Mouse (Mus musculus) liver, adult 2 months (tissue): ENCODE data around the gene Snd1.

Source experiments
- CTCF ChIP-seq: fragments of 200-500 bp; IDR thresholded peaks from 2 replicates; pipeline ENCODE4 v1.5.1; 2011; ENCODE audit warnings: low read depth, low read length, control low read depth
- POLR2A ChIP-seq: fragments of 200-500 bp; IDR thresholded peaks from 2 replicates; pipeline ENCODE4 v1.6.1; 2011; ENCODE audit warnings: low read length, control low read depth; ENCODE audit not compliant: insufficient read depth; ENCODE audit errors: extremely low read depth

DNA sequence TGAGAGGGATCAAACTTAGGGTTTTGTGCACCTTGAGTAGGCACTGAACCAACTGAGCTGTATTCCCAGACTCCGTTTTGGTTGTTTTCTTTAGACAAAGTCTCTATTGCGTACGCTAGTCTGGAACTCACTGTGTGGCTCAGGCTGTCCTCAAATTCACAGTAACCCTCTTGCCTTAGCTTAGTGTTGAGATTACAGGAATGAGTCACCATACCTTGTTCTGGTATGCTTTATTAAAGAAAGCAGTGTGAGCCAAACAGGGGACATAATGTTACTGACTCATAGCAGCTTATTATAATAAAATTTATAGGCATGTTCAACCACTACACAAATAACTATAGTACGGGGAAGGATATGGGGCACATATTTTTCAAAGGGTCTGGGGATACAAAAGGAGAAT, 728 bp upstream of the Snd1 start:
- TF ChIP-seq POLR2A (no peak), CTCF (no peak)
